Mouse (Mus musculus): ENCODE results near the gene Map4k1.

GRCm38 (mm10) chr7:29029690-29030656 is 48.1 kb downstream of the Map4k1 start:
- TF ChIP-seq CTCF (IDR thresholded peaks at IDR 0.05; ENCODE audit: control insufficient read depth, insufficient read depth, insufficient replicate concordance, low read depth, low read length), result no peak
- no peak for TF ChIP-seq POLR2A (IDR thresholded peaks at IDR 0.05; ENCODE audit: control insufficient read depth, low read depth, low read length)

Measured in testis, adult 2 months (tissue).